Mouse (Mus musculus): ENCODE measurements around the gene Gpr155. TPM values are rescaled to one million over a fixed set of nuclear protein-coding genes. Genes with fewer than 3 reads are reported as not detected.

Gpr155 gene
- polyA plus RNA-seq, 1 experiment = 30.8 TPM

GRCm38 (mm10) chr2:73407662-73408061 lies 21.3 kb upstream of the Gpr155 start:
- no peak overlapping the region for H3K27ac ChIP-seq (ENCODE audit: insufficient read depth, low read depth, low read length)
- no peak overlapping the region for H3K4me3 ChIP-seq (ENCODE audit: insufficient read depth, low read length)
- no peaks in the 10 kb centered on the region for H3K4me1 ChIP-seq (ENCODE audit: control insufficient read depth, insufficient read depth, low read length)
- TF ChIP-seq POLR2A (IDR thresholded peaks at IDR 0.05; ENCODE audit: borderline replicate concordance, low read depth, low read length) = no peak

GRCm38 (mm10) chr2:73406336-73406915 lies 20.1 kb upstream of the Gpr155 start:
- H3K27ac ChIP-seq (ENCODE audit: insufficient read depth, low read depth, low read length) = no peak overlapping the region
- H3K4me3 ChIP-seq (ENCODE audit: insufficient read depth, low read length) = no peak overlapping the region
- H3K4me1 ChIP-seq (ENCODE audit: control insufficient read depth, insufficient read depth, low read length) = no peaks in the 10 kb centered on the region
- no peak for TF ChIP-seq POLR2A (IDR thresholded peaks at IDR 0.05; ENCODE audit: borderline replicate concordance, low read depth, low read length)
- no peak for TF ChIP-seq CTCF (IDR thresholded peaks at IDR 0.05; ENCODE audit: low read depth, low read length)

- no peak for TF ChIP-seq POLR2A (IDR thresholded peaks at IDR 0.05; ENCODE audit: borderline replicate concordance, low read depth, low read length)
- no peak overlapping the region for H3K27ac ChIP-seq (ENCODE audit: insufficient read depth, low read depth, low read length)
- no peaks in the 10 kb centered on the region for H3K4me1 ChIP-seq (ENCODE audit: control insufficient read depth, insufficient read depth, low read length)
- H3K4me3 ChIP-seq (ENCODE audit: insufficient read depth, low read length) = no peak overlapping the region
These were observed 18.6 kb upstream of the Gpr155 start for GRCm38 (mm10) chr2:73404980-73405379.

GRCm38 (mm10) chr2:73404442-73404841 lies 18.1 kb upstream of the Gpr155 start:
- TF ChIP-seq CTCF (IDR thresholded peaks at IDR 0.05; ENCODE audit: low read depth, low read length) (no peak), POLR2A (IDR thresholded peaks at IDR 0.05; ENCODE audit: borderline replicate concordance, low read depth, low read length) (no peak)
- Histone ChIP-seq H3K27ac (ENCODE audit: insufficient read depth, low read depth, low read length) (no peak overlapping the region), H3K4me1 (ENCODE audit: control insufficient read depth, insufficient read depth, low read length) (no peaks in the 10 kb centered on the region), H3K4me3 (ENCODE audit: insufficient read depth, low read length) (no peak overlapping the region)

- no peak overlapping the region for H3K4me3 ChIP-seq (ENCODE audit: insufficient read depth, low read length)
- H3K4me1 ChIP-seq (ENCODE audit: control insufficient read depth, insufficient read depth, low read length) = no peaks in the 10 kb centered on the region
- no peak for TF ChIP-seq POLR2A (IDR thresholded peaks at IDR 0.05; ENCODE audit: borderline replicate concordance, low read depth, low read length)
- TF ChIP-seq CTCF (IDR thresholded peaks at IDR 0.05; ENCODE audit: low read depth, low read length) = no peak
- no peak overlapping the region for H3K27ac ChIP-seq (ENCODE audit: insufficient read depth, low read depth, low read length)
These were observed 17.1 kb upstream of the Gpr155 start for GRCm38 (mm10) chr2:73403385-73404013.

- TF ChIP-seq CTCF (IDR thresholded peaks at IDR 0.05; ENCODE audit: low read depth, low read length) (no peak), POLR2A (IDR thresholded peaks at IDR 0.05; ENCODE audit: borderline replicate concordance, low read depth, low read length) (no peak)
- H3K4me1 ChIP-seq (ENCODE audit: control insufficient read depth, insufficient read depth, low read length) = peaks cover 3% of the 10 kb centered on the region
- H3K27ac ChIP-seq (ENCODE audit: insufficient read depth, low read depth, low read length) = no peak overlapping the region
- no peak overlapping the region for H3K4me3 ChIP-seq (ENCODE audit: insufficient read depth, low read length)
These were observed 15.3 kb upstream of the Gpr155 start for GRCm38 (mm10) chr2:73401689-73402088.

GRCm38 (mm10) chr2:73397476-73397875 lies 11.1 kb upstream of the Gpr155 start:
- Histone ChIP-seq H3K27ac (ENCODE audit: insufficient read depth, low read depth, low read length) (no peak overlapping the region), H3K4me1 (ENCODE audit: control insufficient read depth, insufficient read depth, low read length) (peaks cover 22% of the 10 kb centered on the region), H3K4me3 (ENCODE audit: insufficient read depth, low read length) (no peak overlapping the region)
- TF ChIP-seq CTCF (IDR thresholded peaks at IDR 0.05; ENCODE audit: low read depth, low read length) (no peak), POLR2A (IDR thresholded peaks at IDR 0.05; ENCODE audit: borderline replicate concordance, low read depth, low read length) (no peak)

- TF ChIP-seq POLR2A (IDR thresholded peaks at IDR 0.05; ENCODE audit: borderline replicate concordance, low read depth, low read length) (no peak), CTCF (IDR thresholded peaks at IDR 0.05; ENCODE audit: low read depth, low read length) (no peak)
- peak overlapping the region; percentile 15; the same call in 1 of the 2 replicates for H3K4me3 ChIP-seq (ENCODE audit: insufficient read depth, low read length)
- H3K27ac ChIP-seq (ENCODE audit: insufficient read depth, low read depth, low read length) = peak overlapping the region; percentile 37; the same call in 1 of the 2 replicates
- H3K4me1 ChIP-seq (ENCODE audit: control insufficient read depth, insufficient read depth, low read length) = peaks cover 22% of the 10 kb centered on the region
These were observed 10.5 kb upstream of the Gpr155 start for GRCm38 (mm10) chr2:73396828-73397325.

GRCm38 (mm10) chr2:73395516-73395915 lies 9.1 kb upstream of the Gpr155 start:
- peaks cover 23% of the 10 kb centered on the region for H3K4me1 ChIP-seq (ENCODE audit: control insufficient read depth, insufficient read depth, low read length)
- no peak for TF ChIP-seq POLR2A (IDR thresholded peaks at IDR 0.05; ENCODE audit: borderline replicate concordance, low read depth, low read length)
- TF ChIP-seq CTCF (IDR thresholded peaks at IDR 0.05; ENCODE audit: low read depth, low read length) = no peak
- H3K27ac ChIP-seq (ENCODE audit: insufficient read depth, low read depth, low read length) = no peak overlapping the region
- no peak overlapping the region for H3K4me3 ChIP-seq (ENCODE audit: insufficient read depth, low read length)

GRCm38 (mm10) chr2:73394476-73394875 lies 8.1 kb upstream of the Gpr155 start:
- no peak overlapping the region for H3K4me3 ChIP-seq (ENCODE audit: insufficient read depth, low read length)
- no peak overlapping the region for H3K27ac ChIP-seq (ENCODE audit: insufficient read depth, low read depth, low read length)
- peaks cover 25% of the 10 kb centered on the region for H3K4me1 ChIP-seq (ENCODE audit: control insufficient read depth, insufficient read depth, low read length)
- TF ChIP-seq CTCF (IDR thresholded peaks at IDR 0.05; ENCODE audit: low read depth, low read length) = no peak
- no peak for TF ChIP-seq POLR2A (IDR thresholded peaks at IDR 0.05; ENCODE audit: borderline replicate concordance, low read depth, low read length)

Data from bone marrow macrophage, adult 2 months (primary cell).